Mouse (Mus musculus) cerebellum, adult 11 months (tissue): ENCODE results near the gene 4931414P19Rik.
A peak's percentile ranks its signal among the peaks of the same experiment; 100 is the strongest.

Experiments used
- DNase-seq: peaks from one replicate; pipeline ENCODE4 v3.0.0; 2022

The 4931414P19Rik gene

GRCm38 (mm10) chr14:54605752-54606321 lies at the start of gene 4931414P19Rik:
Gene 4931414P19Rik, minus strand, starts transcription at chr14:54605993.
- DNase-seq, result peak; percentile 70

- DNase-seq, result peak; percentile 79
Measured at GRCm38 (mm10) chr14:54653496-54653895, 47.7 kb upstream of the 4931414P19Rik start.

DNA sequence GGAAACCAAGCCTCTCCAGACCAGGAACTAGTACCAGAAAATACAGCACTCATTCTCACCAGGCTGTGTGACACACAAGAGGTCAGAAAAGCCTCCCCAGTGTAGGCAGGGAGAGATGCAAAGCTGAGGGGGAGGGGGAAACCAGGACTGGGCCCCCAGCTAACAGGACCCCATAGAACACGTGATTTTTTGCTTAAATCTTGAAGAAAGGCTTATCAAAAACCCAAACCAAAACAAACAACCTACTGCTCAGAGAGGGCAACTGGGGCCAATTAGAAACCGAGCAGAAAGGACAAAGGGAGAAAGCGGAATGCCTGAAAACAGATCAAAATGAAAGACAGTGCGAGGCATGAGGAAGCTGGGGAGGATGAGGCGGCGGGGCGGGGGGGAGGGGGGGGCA lies 47.0 kb upstream of the 4931414P19Rik start:
- no peak for DNase-seq

DNA sequence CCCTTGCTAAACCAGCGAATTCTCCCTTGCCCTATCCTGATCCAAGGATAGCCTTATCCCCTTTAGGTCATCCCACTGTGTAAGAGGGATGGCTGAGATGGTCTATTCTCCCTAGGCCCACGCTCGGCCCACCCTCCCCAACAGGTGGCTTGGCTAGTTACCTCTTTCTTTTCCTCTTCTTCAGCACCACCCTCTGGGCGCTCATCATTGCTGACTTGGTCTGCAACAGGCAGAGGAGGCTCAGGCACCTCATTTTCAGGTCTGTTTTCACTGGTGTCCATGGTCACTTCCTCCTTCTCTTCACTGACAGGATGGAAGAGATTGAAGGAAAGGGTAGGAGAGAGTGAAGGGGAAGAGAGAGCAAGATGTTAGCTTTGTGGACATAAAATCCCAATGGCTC lies 45.8 kb upstream of the 4931414P19Rik start:
- DNase-seq, result no peak

DNA sequence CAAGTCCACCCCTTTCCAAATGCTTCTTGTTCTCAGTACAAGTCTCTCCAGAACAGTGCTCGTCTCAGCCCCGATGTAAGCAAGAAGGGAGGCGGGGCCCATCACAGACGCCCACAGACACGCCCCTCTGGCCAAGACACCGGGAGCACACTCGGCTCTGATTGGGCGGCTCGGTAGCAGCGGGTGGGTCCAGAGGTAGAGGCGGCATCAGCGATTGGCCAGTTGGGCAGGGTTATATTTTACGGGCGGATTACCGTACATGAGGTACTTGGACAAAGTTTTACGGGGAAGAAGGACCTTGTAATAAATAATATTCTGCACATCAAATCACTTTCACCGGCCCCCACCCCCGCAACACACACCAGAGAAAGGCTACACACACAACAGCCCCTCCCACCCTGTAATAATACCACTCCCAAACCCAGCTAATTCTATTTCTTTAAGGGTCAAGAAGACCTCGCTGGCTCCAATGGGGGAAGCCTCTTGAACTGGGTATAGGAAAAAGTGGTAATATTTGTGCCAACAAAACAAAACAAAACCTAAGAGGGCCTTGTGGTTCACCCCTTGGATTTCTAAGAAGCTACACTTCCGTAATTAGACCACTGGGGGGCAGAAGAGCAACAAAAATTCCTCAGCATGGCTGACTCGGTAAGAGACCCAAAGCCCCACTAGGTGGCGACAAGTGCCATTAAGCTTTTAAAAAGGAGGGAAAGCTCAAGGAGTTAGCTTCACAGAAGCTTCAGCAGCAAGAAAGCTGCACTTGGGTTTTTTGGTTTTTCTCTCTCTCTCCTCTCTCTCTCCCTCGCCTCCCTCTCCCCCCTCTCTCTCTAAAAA lies 45.0 kb upstream of the 4931414P19Rik start:
- peak; percentile 77 for DNase-seq

GRCm38 (mm10) chr14:54647900-54648299 lies 42.1 kb upstream of the 4931414P19Rik start:
- no peak for DNase-seq

GRCm38 (mm10) chr14:54646898-54647636 lies 41.3 kb upstream of the 4931414P19Rik start:
- no peak for DNase-seq

- no peak for DNase-seq
Measured at GRCm38 (mm10) chr14:54646455-54646854, 40.7 kb upstream of the 4931414P19Rik start.

GRCm38 (mm10) chr14:54644294-54644693 lies 38.5 kb upstream of the 4931414P19Rik start:
- no peak for DNase-seq

DNA sequence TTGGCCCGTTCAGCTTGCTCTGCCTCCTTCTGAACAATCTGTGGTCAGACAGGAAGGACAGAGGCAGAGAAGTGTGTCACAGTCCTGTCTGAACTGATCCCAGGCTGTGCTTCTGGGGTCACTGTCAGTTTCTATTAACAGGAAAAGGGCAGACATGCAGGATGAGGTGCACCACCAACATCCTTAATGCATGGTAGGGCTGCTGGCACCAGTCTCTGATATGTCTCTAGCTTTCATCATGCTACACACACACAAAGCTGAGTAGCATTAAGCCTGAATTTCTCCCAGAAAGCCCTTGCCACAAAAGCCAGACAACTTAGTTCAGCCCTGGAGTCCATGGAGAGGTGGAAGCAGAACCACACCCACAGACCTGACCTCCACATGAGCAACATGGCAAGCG lies 37.2 kb upstream of the 4931414P19Rik start:
- no peak for DNase-seq

DNA sequence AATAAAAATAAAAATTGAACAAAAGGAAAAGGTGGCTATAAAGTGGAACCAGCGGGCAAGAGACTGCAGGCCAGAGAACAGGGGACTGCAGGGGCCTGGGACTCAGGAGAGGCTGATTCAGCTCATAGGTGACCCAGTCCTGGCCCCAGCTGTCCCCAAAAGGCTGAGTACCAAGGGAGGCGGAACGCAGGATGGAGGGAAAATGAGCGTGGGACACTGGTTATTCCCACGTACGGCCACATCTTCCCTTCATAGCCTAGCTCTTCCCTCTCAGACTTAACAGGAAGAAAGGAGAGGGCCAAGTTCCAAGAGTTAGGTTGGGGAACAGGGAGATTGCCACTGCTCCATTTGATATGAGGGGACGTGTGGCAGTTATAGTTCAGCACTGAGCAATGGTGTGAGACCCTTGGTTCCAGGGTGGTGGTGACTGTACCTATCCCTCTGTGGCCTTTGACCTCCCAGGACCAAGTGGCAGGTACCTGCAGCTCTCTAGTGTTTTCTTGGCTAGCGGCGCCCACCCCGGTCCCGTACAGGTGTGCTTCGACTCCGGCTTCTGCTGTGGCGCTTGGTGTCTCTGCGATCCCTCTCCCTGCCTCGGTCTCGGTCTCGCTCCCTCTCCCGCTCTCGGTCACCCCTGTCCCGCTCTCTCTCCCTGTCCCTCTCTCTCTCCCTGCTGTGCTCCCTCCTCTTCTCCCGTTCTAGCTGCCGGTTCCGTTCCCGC lies 36.6 kb upstream of the 4931414P19Rik start:
- DNase-seq, result no peak

GRCm38 (mm10) chr14:54641305-54641969 lies 35.6 kb upstream of the 4931414P19Rik start, which contains the start of gene Cdh24:
Gene Cdh24, minus strand, starts transcription at chr14:54641364.
- DNase-seq, result peak; percentile 78

- no peak for DNase-seq
Measured at GRCm38 (mm10) chr14:54640946-54641304, 35.1 kb upstream of the 4931414P19Rik start, which contains the start of gene Gm17606. Gene Gm17606, plus strand, starts transcription at chr14:54640952.

GRCm38 (mm10) chr14:54640121-54640520 lies 34.3 kb upstream of the 4931414P19Rik start:
- no peak for DNase-seq

- DNase-seq, result no peak
Measured at GRCm38 (mm10) chr14:54638210-54638609, 32.4 kb upstream of the 4931414P19Rik start.

GRCm38 (mm10) chr14:54636954-54637353 lies 31.2 kb upstream of the 4931414P19Rik start:
- DNase-seq, result no peak

DNA sequence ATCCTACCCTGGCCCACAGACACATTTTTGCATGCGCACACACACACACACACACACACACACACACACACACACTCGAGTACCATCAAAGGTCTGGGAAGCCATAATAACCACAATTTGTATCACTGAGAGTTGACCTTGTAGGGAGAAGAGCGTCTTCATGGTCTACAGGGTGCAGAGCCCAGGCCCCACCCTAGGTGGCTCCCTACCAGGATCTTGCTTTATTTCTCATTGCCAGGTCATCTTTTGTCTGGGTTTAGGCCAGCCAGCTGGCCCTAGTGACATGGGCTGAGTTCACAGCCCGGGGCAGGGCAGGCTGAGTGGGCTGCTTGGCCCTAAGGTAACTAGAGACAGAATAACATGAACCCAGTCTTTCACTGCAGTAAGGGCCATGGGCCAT lies 28.4 kb upstream of the 4931414P19Rik start:
- DNase-seq, result no peak

- no peak for DNase-seq
Measured at GRCm38 (mm10) chr14:54632252-54632651, 26.5 kb upstream of the 4931414P19Rik start.

DNA sequence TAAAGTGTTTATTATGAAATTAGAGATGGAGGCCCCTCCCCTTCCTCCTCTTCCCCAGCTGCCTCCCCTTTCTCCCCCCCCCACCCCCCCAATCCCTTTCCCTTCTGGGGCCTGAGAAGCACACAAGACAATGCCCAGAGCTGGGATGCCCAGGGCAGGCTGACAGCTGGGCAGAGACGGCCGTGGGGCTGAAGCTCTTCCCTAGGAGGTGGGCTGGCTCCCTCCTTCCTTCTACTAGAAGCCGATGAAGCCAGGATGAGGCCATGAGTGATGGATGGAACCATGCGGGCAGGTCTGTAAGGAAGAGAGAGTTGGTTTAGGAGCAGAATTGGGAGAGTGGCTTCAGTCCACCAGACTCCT lies 25.4 kb upstream of the 4931414P19Rik start:
- no peak for DNase-seq

DNA sequence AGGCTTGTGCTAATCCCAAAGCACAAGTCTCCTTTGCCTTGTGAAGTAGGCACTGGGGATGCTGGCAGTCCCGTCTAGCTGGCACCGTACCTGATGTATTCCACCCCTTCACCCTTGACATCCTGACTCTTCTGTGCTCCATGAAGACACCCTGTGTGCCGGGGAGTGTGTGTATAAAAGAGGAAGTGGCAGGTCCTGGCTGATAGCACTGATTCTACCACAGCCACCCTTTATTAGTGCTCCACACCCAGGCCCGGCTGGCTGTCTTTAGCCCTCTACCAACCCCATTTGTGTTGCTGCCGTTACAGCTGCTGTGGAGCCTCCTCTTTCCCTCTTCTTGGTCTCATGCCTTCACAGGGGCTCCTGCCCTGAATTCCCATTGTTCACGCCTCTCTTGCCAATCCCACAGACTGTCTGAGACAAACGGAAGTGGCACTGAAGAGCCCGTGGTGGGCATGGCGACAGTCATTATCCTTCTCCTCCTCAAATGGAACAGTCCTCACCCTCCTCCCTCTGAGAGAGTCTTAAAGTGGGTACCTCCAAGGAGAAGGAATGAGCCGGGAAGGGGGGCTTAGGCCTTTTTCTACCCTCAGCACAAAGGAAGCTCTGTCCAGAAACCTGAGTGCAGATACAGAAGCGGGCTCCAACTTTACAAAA lies 24.9 kb upstream of the 4931414P19Rik start:
- no peak for DNase-seq

GRCm38 (mm10) chr14:54629797-54630196 lies 24.0 kb upstream of the 4931414P19Rik start:
- no peak for DNase-seq

DNA sequence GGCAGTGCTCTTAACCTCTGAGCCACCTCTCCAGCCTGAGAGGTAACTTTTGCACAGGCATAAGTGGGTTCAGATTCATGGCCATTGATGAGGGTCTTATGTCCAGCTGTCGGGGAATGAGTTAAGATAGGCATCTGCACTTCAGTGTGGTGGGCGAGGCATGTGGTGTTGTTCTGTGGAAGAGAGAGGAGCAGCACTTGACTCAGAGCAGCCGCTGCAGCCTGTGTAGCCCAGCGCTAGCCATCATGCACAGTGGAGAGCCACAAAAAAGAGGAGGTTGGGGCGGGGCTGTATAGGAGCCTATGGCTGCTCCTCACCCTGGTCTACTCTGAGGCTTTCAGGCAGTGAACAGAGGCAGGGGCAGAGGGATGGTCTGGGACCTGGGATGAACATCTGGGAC lies 22.3 kb upstream of the 4931414P19Rik start:
- no peak for DNase-seq
